Mouse (Mus musculus) myocyte (in vitro differentiated cells): ENCODE measurements around the gene Camk2n2. TPM values are rescaled to one million over a fixed set of nuclear protein-coding genes. Genes with fewer than 3 reads are reported as not detected.

Source experiments
- H3K27me3 ChIP-seq: one replicate; pipeline ENCODE4 v1.6.1; 2011; ENCODE audit not compliant: control insufficient read depth, insufficient read depth, insufficient read length
- H3K36me3 ChIP-seq: one replicate; pipeline ENCODE4 v1.6.1; 2011; ENCODE audit not compliant: control insufficient read depth, insufficient read depth
- H3K4me2 ChIP-seq: one replicate; pipeline ENCODE4 v1.6.1; 2011; ENCODE audit warnings: low read depth, control low read depth
- H3K4me3 ChIP-seq: one replicate; pipeline ENCODE4 v1.5.1; 2011; ENCODE audit warnings: mild to moderate bottlenecking, control low read depth, moderate library complexity
- H3K79me2 ChIP-seq: one replicate; pipeline ENCODE4 v1.6.1; 2011; ENCODE audit not compliant: control insufficient read depth, insufficient read depth
- H3ac ChIP-seq: one replicate; pipeline ENCODE4 v1.6.1; 2011; ENCODE audit not compliant: control insufficient read depth, insufficient read length
- CEBPB ChIP-seq: IDR thresholded peaks from 2 replicates; pipeline ENCODE4 v1.6.1; 2011; ENCODE audit warnings: mild to moderate bottlenecking, moderate library complexity; ENCODE audit not compliant: poor library complexity, insufficient read depth, severe bottlenecking
- E2F4 ChIP-seq: IDR thresholded peaks from one replicate; pipeline ENCODE4 v1.6.1; 2011; ENCODE audit warnings: mild to moderate bottlenecking, control low read depth, moderate library complexity; ENCODE audit not compliant: insufficient read depth
- MAX ChIP-seq: IDR thresholded peaks from one replicate; pipeline ENCODE4 v1.6.1; 2011; ENCODE audit warnings: low read depth, mild to moderate bottlenecking, control low read depth
- MYOD1 ChIP-seq, 3 experiments: IDR thresholded peaks; one replicate each; pipeline ENCODE4 v1.6.1; 2011; ENCODE audit warnings: control low read depth in 2 of 3, low read depth in 2 of 3, mild to moderate bottlenecking in 2 of 3, moderate library complexity in 1 of 3; ENCODE audit not compliant: insufficient read length in 2 of 3, control insufficient read depth in 1 of 3
- MYOG ChIP-seq, 3 experiments: IDR thresholded peaks; one replicate each; pipeline ENCODE4 v1.6.1; 2011; ENCODE audit warnings: control low read depth in 2 of 3, low read depth in 2 of 3, mild to moderate bottlenecking in 2 of 3; ENCODE audit not compliant: insufficient read length in 2 of 3, control insufficient read depth in 1 of 3, insufficient read depth in 1 of 3
- POLR2A ChIP-seq: IDR thresholded peaks from one replicate; pipeline ENCODE4 v1.6.1; 2011; ENCODE audit warnings: low read depth, mild to moderate bottlenecking, control low read depth, moderate library complexity; ENCODE audit not compliant: insufficient read length
- POLR2AphosphoS2 ChIP-seq: IDR thresholded peaks from one replicate; pipeline ENCODE4 v1.6.1; 2011; ENCODE audit warnings: low read depth, control low read depth; ENCODE audit not compliant: insufficient read length
- REST ChIP-seq: IDR thresholded peaks from one replicate; pipeline ENCODE4 v1.6.1; 2011; ENCODE audit warnings: mild to moderate bottlenecking, control low read depth, moderate library complexity; ENCODE audit not compliant: insufficient read depth, insufficient read length
- SRF ChIP-seq: IDR thresholded peaks from one replicate; pipeline ENCODE4 v1.6.1; 2011; ENCODE audit warnings: low read depth; ENCODE audit not compliant: control insufficient read depth, insufficient read length
- TCF12 ChIP-seq: IDR thresholded peaks from one replicate; pipeline ENCODE4 v1.6.1; 2011; ENCODE audit warnings: mild to moderate bottlenecking, control low read depth; ENCODE audit not compliant: poor library complexity, insufficient read depth, severe bottlenecking
- TCF3 ChIP-seq: IDR thresholded peaks from one replicate; pipeline ENCODE4 v1.6.1; 2011; ENCODE audit warnings: low read depth, control low read depth; ENCODE audit not compliant: insufficient read length
- USF1 ChIP-seq: IDR thresholded peaks from one replicate; pipeline ENCODE4 v1.6.1; 2011; ENCODE audit warnings: low read depth, mild to moderate bottlenecking, control low read depth, moderate library complexity
- polyA plus RNA-seq: library from polyadenylated mRNA; unstranded; fragments of >200 nt; fragmentation: generic; extraction: Trizol; gene quantifications from one replicate; pipeline ENCODE4 v1.2.1, GENCODE M21; 2012; ENCODE audit warnings: missing spikeins

Gene Camk2n2
- polyA plus RNA-seq, 1 experiment, result 9.4 TPM

DNA sequence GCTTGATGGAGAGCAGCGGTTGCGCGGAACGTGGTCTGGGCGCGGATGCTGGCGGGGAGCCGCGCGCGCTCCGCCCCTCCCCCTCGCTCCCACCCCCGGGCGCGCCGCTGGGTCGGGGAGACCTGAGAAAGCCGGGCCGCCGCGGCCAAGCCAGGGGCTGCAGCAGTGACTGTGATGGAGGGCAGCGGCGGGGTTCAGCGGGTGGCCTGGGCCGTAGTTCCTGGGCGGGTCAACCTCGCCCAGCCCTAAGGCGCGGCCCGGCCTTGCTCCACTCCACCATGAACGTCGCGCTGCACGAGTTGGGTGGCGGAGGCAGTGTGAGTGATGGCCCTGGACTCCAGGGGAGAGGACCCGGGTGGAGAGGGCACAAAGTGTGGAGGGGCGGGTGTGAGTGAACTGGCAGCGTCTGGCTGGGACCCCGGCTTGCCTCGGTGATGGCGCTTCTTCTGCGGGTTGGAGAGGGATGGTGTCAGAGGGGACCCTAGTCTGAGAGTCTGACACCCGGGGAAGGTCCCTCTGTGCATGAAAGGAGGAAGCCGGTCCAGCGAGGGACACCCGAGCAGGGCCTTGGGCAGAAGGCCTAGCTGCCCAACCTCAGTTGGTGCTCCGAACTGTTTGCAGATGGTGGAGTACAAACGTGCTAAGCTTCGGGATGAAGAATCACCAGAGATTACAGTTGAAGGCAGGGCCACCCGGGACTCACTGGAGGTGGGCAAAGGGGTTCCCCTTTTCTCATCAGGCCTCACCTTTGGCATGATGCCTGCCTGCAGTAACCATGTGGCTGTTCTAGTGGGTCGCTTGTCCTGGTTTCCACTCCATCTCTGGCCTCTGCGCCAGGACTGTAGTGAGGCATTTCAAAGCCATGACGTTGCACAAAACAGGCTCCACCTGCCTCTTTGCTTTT, 8.9 kb upstream of the Camk2n2 start, which contains the start of gene Ece2:
Ece2 (plus strand) TSS at position 98 of the 904 bp plus-strand sequence.
- Histone ChIP-seq H3K79me2 (no peaks in the 10 kb centered on the region), H3K27me3 (no peaks in the 10 kb centered on the region), H3K4me2 (peak within 1 kb of the TSS; percentile 78), H3K36me3 (no peaks in the 10 kb centered on the region), H3ac (no peak within 1 kb of the TSS), H3K4me3 (peak within 1 kb of the TSS; percentile 34)
- peak; percentile 64 for TF ChIP-seq POLR2A
- no peak for TF ChIP-seq E2F4
- TF ChIP-seq MAX, result no peak
- TF ChIP-seq TCF12, result no peak
- TF ChIP-seq CEBPB, result no peak
- no peak for TF ChIP-seq MYOG (IDR thresholded peaks at IDR 0.05; ENCODE audit: control insufficient read depth in 1 of 3, insufficient read depth in 1 of 3, insufficient read length in 2 of 3, low read depth in 2 of 3)
- TF ChIP-seq REST, result no peak
- peak; percentile 38 for TF ChIP-seq POLR2AphosphoS2
- TF ChIP-seq MYOD1 (IDR thresholded peaks at IDR 0.05; ENCODE audit: control insufficient read depth in 1 of 3, insufficient read length in 2 of 3, low read depth in 2 of 3), result no peak
- no peak for TF ChIP-seq SRF
- no peak for TF ChIP-seq USF1
- no peak for TF ChIP-seq TCF3

DNA sequence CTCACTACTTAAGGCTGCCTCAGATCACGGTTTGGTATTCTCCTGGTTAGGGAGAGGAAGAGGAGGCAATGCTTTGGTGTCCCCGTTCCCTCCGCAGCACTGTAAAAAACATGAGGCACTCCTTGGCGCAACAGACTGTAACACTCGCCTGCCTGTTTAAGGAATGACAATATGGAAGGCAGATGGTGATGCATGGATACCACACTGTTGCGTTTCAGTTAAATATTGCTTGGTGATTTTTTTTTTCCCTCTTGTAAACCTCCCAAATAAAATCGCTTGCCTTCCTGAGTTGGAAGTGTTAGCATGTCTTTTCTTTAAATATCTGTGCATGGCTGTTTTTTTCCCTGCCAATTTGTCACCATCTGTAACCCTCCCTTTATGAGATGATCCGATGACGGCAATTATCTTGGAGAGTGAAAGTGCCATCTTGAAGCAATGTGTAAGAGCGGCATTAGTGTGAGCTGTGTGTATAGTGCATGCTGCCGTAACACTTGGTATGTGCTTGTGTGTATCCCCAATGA, 7.8 kb upstream of the Camk2n2 start:
- Histone ChIP-seq H3K79me2 (no peaks in the 10 kb centered on the region), H3K4me3 (peak overlapping the region; percentile 34), H3K36me3 (no peaks in the 10 kb centered on the region), H3K27me3 (no peaks in the 10 kb centered on the region), H3K4me2 (peak overlapping the region; percentile 78), H3ac (no peak overlapping the region)
- TF ChIP-seq POLR2A (no peak), TCF3 (no peak), E2F4 (no peak), TCF12 (no peak), MYOD1 (IDR thresholded peaks at IDR 0.05; ENCODE audit: control insufficient read depth in 1 of 3, insufficient read length in 2 of 3, low read depth in 2 of 3) (no peak), SRF (no peak), USF1 (no peak), MAX (no peak), CEBPB (no peak), REST (no peak), MYOG (IDR thresholded peaks at IDR 0.05; ENCODE audit: control insufficient read depth in 1 of 3, insufficient read depth in 1 of 3, insufficient read length in 2 of 3, low read depth in 2 of 3) (no peak), POLR2AphosphoS2 (no peak)

DNA sequence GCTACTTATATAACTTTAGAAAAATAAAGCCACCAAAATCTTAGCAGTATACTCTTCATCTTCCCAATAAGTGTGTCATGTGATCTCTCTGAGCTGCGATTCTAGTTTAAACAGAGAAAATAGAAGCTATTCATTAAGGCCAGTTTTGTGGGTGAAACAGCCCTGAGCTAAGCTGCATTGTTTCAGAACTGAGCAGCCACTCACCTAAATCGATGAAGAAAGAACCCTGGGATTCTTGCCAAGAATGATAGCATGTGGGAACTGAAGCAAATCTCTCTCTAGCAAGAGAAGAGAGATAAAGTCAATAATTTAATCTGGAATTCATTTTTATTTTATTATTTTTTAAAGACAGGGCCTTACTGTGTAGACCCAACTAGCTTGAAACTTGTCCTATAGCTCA, 2.1 kb upstream of the Camk2n2 start:
- no peak for TF ChIP-seq TCF3
- no peak for TF ChIP-seq SRF
- no peak for TF ChIP-seq MYOG (IDR thresholded peaks at IDR 0.05; ENCODE audit: control insufficient read depth in 1 of 3, insufficient read depth in 1 of 3, insufficient read length in 2 of 3, low read depth in 2 of 3)
- no peak for TF ChIP-seq CEBPB
- no peak for TF ChIP-seq E2F4
- TF ChIP-seq REST, result no peak
- TF ChIP-seq POLR2A, result no peak
- no peak for TF ChIP-seq POLR2AphosphoS2
- TF ChIP-seq USF1, result no peak
- TF ChIP-seq TCF12, result no peak
- no peak for TF ChIP-seq MAX
- TF ChIP-seq MYOD1 (IDR thresholded peaks at IDR 0.05; ENCODE audit: control insufficient read depth in 1 of 3, insufficient read length in 2 of 3, low read depth in 2 of 3), result no peak
- Histone ChIP-seq H3K27me3 (no peaks in the 10 kb centered on the region), H3K4me3 (no peak overlapping the region), H3K4me2 (no peak overlapping the region), H3ac (no peak overlapping the region), H3K36me3 (no peaks in the 10 kb centered on the region), H3K79me2 (no peaks in the 10 kb centered on the region)

DNA sequence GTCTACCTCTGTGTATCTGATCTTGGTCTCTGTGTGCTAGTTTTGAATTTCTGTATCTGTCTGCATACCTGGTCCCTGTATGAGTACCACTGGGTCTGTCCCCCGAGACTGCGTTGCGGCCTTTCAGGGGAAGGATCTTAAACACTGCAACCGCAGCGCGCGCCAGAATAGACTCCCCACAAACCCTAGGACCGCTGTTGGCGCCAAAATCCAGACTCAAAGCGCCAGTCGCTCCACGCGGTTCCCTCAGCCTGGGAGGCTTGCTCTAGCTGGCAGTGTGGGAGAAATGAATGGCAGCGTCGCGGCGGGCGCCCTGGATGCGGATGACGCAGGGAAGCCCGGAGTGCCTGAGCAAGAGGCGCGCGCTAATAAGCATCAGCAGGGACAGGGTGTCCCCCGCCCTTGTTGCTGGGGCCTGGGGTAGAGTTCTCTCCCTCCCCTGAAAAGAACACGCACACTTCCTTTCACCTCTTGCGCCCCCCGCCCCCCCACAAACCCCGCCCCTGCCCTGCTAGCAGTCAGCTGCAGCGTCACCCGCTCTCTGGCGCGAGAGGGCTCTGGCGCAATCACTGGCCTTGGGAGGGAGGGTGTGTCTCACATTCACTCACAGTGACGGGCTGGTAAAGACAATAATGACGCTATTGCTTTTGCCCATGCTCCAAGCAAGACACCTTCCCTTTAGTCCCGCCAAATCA, 1.1 kb upstream of the Camk2n2 start:
- peak; percentile 55 for TF ChIP-seq POLR2AphosphoS2
- TF ChIP-seq TCF12, result no peak
- peak; percentile 84 for TF ChIP-seq CEBPB
- Histone ChIP-seq H3K79me2 (no peaks in the 10 kb centered on the region), H3K36me3 (no peaks in the 10 kb centered on the region), H3ac (peak overlapping the region; percentile 66), H3K4me3 (peak overlapping the region; percentile 43), H3K27me3 (no peaks in the 10 kb centered on the region), H3K4me2 (peak overlapping the region; percentile 99)
